Mouse (Mus musculus) cortical plate, adult 2 months (tissue): ENCODE results near the gene Wdr35. TPM values are rescaled to one million over a fixed set of nuclear protein-coding genes. Genes with fewer than 3 reads are reported as not detected.

Experiments used
- H3K27ac ChIP-seq: fragments of 200-500 bp; 2 replicates; pipeline ENCODE4 v1.5.1; 2012; ENCODE audit warnings: low read length, control low read depth, inconsistent platforms; ENCODE audit not compliant: insufficient read depth
- H3K4me1 ChIP-seq: fragments of 200-500 bp; 2 replicates; pipeline ENCODE4 v1.6.1; 2011; ENCODE audit warnings: low read length; ENCODE audit not compliant: control insufficient read depth, insufficient read depth
- H3K4me3 ChIP-seq: fragments of 200-500 bp; 2 replicates; pipeline ENCODE4 v1.5.1; 2011; ENCODE audit warnings: mild to moderate bottlenecking, low read length, control low read depth; ENCODE audit not compliant: insufficient read depth
- CTCF ChIP-seq: fragments of 200-500 bp; IDR thresholded peaks from 2 replicates; pipeline ENCODE4 v1.5.1; 2011; ENCODE audit warnings: mild to moderate bottlenecking, control low read depth, low read length; ENCODE audit not compliant: insufficient read depth; ENCODE audit errors: extremely low read depth
- POLR2A ChIP-seq: fragments of 200-500 bp; IDR thresholded peaks from 2 replicates; pipeline ENCODE4 v1.6.1; 2011; ENCODE audit warnings: mild to moderate bottlenecking, low read length, control low read depth; ENCODE audit not compliant: insufficient read depth; ENCODE audit errors: extremely low read depth
- polyA plus RNA-seq: library from polyadenylated mRNA; depleted of rRNA; stranded (reverse); fragments of >200 nt; gene quantifications from 2 replicates; pipeline ENCODE4 v1.2.3, GENCODE M21; 2012

Gene Wdr35
- polyA plus RNA-seq, 1 experiment, result 20.3 TPM

- TF ChIP-seq CTCF (no peak), POLR2A (no peak)
- Histone ChIP-seq H3K4me1 (no peaks in the 10 kb centered on the region), H3K4me3 (no peak overlapping the region)
Observed at GRCm38 (mm10) chr12:9048090-9048489, 74.4 kb downstream of the Wdr35 start.

GRCm38 (mm10) chr12:9050824-9051223 is 77.1 kb downstream of the Wdr35 start:
- TF ChIP-seq CTCF (no peak), POLR2A (no peak)

More at GRCm38 (mm10) chr12:9048090-9048489, 74.4 kb downstream of the Wdr35 start:
- H3K27ac ChIP-seq, result no peak overlapping the region

GRCm38 (mm10) chr12:9052075-9052829 is 78.6 kb downstream of the Wdr35 start:
- TF ChIP-seq POLR2A (no peak), CTCF (peak; percentile 100)
- no peak overlapping the region for H3K4me3 ChIP-seq
- H3K4me1 ChIP-seq, result no peaks in the 10 kb centered on the region

More at GRCm38 (mm10) chr12:9050824-9051223, 77.1 kb downstream of the Wdr35 start:
- Histone ChIP-seq H3K4me3 (no peak overlapping the region), H3K27ac (no peak overlapping the region), H3K4me1 (no peaks in the 10 kb centered on the region)

GRCm38 (mm10) chr12:9053345-9053744 is 79.7 kb downstream of the Wdr35 start:
- TF ChIP-seq POLR2A (no peak), CTCF (no peak)
- H3K27ac ChIP-seq, result 0 out of 2 replicates have a peak overlapping the region, but pooled peaks have one; percentile 32
- H3K4me1 ChIP-seq, result no peaks in the 10 kb centered on the region
- H3K4me3 ChIP-seq, result no peak overlapping the region

More at GRCm38 (mm10) chr12:9052075-9052829, 78.6 kb downstream of the Wdr35 start:
- no peak overlapping the region for H3K27ac ChIP-seq

- Histone ChIP-seq H3K4me3 (no peak overlapping the region), H3K4me1 (no peaks in the 10 kb centered on the region), H3K27ac (no peak overlapping the region)
- TF ChIP-seq CTCF (no peak), POLR2A (no peak)
Observed at GRCm38 (mm10) chr12:9054012-9054411, 80.3 kb downstream of the Wdr35 start.

GRCm38 (mm10) chr12:9055269-9055668 is 81.6 kb downstream of the Wdr35 start:
- TF ChIP-seq CTCF, result no peak
- TF ChIP-seq POLR2A, result no peak
- H3K4me1 ChIP-seq, result no peaks in the 10 kb centered on the region
- no peak overlapping the region for H3K27ac ChIP-seq
- H3K4me3 ChIP-seq, result no peak overlapping the region

- no peak overlapping the region for H3K27ac ChIP-seq
- H3K4me3 ChIP-seq, result no peak overlapping the region
- no peaks in the 10 kb centered on the region for H3K4me1 ChIP-seq
- TF ChIP-seq CTCF (no peak), POLR2A (no peak)
Observed at GRCm38 (mm10) chr12:9059502-9059901, 85.8 kb downstream of the Wdr35 start.

- TF ChIP-seq CTCF (no peak), POLR2A (no peak)
- Histone ChIP-seq H3K27ac (no peak overlapping the region), H3K4me1 (no peaks in the 10 kb centered on the region), H3K4me3 (no peak overlapping the region)
Observed at GRCm38 (mm10) chr12:9059965-9060364, 86.3 kb downstream of the Wdr35 start.

GRCm38 (mm10) chr12:9063611-9064010 is 89.9 kb downstream of the Wdr35 start:
- H3K4me3 ChIP-seq, result no peak overlapping the region
- TF ChIP-seq CTCF (no peak), POLR2A (no peak)

GRCm38 (mm10) chr12:9071058-9071457 is 97.4 kb downstream of the Wdr35 start:
- Histone ChIP-seq H3K4me3 (no peak overlapping the region), H3K27ac (no peak overlapping the region), H3K4me1 (no peaks in the 10 kb centered on the region)
- TF ChIP-seq POLR2A, result no peak
- no peak for TF ChIP-seq CTCF

More at GRCm38 (mm10) chr12:9063611-9064010, 89.9 kb downstream of the Wdr35 start:
- Histone ChIP-seq H3K27ac (no peak overlapping the region), H3K4me1 (no peaks in the 10 kb centered on the region)
